Mouse (Mus musculus): Measurements from ENCODE around the gene C2cd5. TPM values are rescaled to one million over a fixed set of nuclear protein-coding genes. Genes with fewer than 3 reads are reported as not detected.

The C2cd5 gene
- 25.9 and 31.0 TPM in 2 replicates for polyA plus RNA-seq (2015; fragmentation: Nextera tagmentation; extraction: Ambion mirVana)

GRCm38 (mm10) chr6:143099681-143100382, at the start of gene C2cd5:
Gene C2cd5, minus strand, starts transcription at chr6:143100141.

DNA sequence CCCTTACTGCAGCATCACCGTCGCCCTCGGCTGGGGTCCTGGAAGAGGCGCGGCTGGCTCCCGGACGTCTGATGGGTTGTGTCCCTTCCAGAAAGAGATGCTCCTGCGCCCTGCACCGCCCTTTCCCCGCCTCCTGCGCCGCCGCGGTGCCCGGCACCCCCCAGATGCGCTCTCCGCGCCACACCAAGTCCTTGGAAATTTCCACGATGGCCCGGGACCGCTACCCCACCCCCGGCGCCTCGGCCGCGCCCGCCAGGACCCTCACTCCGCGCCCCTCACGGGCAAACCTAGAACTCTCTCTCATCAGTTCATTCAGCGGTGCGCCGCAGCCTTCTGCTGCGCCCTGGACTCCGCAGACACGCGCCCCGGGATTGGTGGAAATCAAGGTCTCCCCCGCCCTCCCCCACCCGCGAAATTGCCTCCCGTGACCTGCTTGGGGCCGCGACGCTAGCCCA, 135.8 kb downstream of the C2cd5 start, which contains the start of gene St8sia1:
St8sia1 (minus strand) TSS at position 377 of the 455 bp plus-strand sequence.

Other genes starting within 250 kb of the C2cd5 start
- 3.6 and 4.2 TPM in 2 replicates for gene St8sia1, start 135.7 kb downstream of the C2cd5 start, polyA plus RNA-seq (2015; fragmentation: Nextera tagmentation; extraction: Ambion mirVana)
- gene Etnk1, start 67.1 kb upstream of the C2cd5 start, polyA plus RNA-seq (2015; fragmentation: Nextera tagmentation; extraction: Ambion mirVana): 35.0 and 37.2 TPM in 2 replicates